Mouse (Mus musculus) A20 (cell line): Measurements from ENCODE around the gene C1ql1.

ENCODE experiments used
- DNase-seq: peaks from one replicate; pipeline ENCODE4 v3.0.0-alpha.2; 2011; ENCODE audit warnings: low read depth, low spot score

C1ql1 gene

DNA sequence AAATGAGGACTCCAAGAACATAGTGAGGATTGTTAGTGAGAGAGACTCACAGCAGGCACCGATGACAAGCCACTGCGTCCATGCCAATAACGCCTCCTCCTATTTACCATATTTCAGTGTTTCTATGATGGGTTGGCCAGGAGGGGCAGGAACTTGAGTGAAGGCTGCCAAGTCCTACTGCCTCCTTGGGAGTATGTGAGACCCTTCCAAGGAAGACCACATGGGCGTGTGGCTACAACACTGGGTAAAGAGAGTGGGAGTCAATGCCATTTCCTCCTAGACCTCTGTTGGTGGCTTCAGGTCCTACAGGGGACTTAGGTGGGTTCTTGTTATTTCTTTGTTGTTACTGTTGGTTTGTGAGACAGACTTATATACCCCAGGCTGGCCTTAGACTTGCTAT is 45.3 kb downstream of the C1ql1 start:
- DNase-seq, result no peak

DNA sequence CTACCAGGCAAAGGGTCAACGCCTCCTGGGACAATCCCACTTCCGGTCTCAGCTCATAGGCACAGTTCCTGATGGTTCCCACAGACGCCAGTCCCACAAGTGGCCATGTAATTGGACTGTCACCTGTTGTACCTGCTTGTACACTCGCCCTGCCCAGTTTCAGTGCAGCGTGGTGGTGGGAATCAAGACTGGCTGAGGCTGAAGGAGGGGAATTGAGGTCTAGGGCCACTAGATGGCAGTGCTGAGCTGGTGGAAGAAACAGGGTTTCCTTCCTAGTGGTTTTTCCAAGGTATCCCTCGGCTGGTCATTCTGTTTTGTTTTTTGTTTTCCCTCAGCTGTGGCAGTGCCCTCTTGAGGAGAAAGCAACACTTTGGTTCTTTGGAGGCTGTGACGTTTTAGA is 45.7 kb downstream of the C1ql1 start, which contains the start of gene Gfap:
Gfap (minus strand) TSS at position 150 of the 400 bp plus-strand sequence.
- peak; percentile 58 for DNase-seq

DNA sequence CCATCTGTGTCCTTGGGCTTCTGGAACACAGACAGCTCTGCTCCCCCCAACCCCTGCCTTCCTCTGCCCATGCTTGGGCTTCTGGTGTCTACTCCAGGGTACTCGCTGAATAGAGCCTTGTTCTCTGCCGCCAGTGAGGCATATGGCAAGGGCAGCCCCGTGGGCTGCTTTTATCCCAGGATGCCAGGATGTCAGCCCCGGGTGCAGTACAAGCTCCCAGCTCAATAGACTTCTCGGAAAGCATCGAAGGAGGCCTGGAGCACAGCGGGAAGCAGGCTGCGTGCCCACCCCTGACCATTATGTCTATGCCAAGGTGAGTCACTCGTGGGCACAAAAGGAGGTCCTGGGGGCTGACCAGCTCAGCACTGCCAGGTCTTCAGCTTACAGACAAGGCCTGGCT is 48.1 kb downstream of the C1ql1 start:
- DNase-seq, result no peak

DNA sequence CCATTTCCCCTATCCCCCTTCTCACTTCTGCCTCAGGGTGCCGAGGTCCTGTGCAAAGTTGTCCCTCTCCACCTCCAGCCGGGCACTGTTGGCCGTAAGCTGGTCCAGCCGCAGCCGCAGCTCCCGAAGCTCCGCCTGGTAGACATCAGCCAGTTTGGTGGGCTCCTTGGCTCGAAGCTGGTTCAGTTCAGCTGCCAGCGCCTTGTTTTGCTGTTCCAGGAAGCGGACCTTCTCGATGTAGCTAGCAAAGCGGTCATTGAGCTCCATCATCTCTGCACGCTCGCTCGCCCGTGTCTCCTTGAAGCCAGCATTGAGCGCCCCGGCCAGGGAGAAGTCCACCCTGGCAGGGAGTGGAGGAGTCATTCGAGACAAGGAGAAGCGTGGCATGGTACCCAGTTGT is 49.8 kb downstream of the C1ql1 start:
- DNase-seq, result no peak

DNA sequence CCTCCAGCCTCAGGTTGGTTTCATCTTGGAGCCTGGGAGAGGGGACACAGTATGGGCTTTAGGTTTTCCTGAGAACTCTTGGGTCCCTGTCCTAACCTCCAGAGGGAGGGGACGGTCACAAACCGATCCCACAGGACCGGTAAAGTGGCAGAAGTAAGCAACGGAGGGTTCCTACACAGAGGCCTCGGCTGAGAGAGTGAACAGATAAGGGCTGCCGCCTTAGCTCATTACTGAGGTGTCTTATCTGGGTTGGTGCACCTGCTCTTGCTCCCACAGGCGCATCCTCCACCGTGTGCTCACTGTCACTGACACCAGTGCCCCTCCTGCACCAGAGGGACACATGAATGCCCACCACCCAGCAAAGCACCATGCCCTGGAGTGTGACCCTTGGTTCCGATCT is 50.7 kb downstream of the C1ql1 start:
- no peak for DNase-seq

DNA sequence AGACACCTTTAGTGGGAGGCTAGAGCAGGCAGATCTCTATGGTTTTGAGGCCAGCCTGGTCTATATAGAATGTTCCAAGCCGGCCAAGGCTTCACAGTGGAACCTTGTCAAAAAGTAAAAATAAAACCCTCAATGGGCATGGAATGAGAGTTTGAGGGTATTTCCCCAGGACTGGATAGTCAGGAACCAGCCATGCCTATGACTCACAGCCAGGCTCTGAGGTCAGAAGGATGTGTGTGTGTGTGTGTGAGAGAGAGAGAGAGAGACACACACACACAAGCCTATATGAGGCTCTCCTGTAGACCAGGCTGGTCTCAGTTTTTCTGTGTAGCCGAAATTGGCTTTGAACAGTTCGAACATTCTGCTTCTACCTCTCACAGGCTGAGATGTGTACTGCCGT is 51.8 kb downstream of the C1ql1 start:
- DNase-seq, result no peak

DNA sequence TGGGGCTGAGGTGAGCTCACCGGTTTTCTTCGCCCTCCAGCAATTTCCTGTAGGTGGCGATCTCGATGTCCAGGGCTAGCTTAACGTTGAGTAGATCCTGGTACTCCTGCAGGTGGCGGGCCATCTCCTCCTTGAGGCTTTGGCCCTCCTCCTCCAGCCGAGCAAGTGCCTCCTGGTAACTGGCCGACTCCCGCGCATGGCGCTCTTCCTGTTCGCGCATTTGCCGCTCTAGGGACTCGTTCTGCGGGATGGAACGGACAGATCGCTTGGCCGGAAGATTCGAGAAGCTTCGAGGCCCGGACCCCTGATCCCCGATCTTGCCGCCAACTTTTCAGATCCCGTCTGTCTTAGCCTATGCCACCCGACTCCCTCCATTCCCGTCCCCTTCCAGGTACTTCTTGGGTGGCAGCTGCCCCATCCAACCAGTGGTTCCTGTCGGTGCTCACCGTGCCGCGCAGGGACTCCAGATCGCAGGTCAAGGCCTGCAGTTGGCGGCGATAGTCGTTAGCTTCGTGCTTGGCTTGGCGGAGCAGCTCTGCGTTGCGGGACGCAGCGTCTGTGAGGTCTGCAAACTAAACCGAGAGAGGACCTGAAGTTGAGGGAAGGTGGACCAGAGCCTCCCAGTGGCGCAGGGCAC is 53.4 kb downstream of the C1ql1 start:
- DNase-seq, result peak; percentile 62

DNA sequence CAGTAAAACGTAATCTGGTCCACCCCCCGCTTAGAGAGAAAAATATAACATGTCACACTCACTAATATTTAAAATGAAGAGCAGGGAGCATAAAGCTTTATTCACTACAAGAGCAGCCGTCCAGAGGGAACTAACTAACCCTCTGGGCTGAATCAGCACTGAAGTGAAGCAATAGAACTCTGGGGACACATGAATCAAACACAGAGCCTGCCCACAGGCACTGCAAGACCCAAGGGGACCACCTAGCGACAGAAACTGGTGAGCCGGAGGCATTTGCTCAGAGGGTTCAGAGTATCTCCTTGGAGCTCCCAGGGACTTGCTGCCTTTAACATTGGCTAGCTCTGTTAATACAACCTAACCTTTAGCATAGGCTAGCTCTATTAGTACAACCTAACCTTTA is 56.4 kb downstream of the C1ql1 start:
- DNase-seq, result no peak
